Mouse (Mus musculus): ENCODE measurements around the gene Samd4b. TPM values are rescaled to one million over a fixed set of nuclear protein-coding genes. Genes with fewer than 3 reads are reported as not detected.
A peak's percentile ranks its signal among the peaks of the same experiment; 100 is the strongest.

Samd4b gene
- polyA plus RNA-seq, 1 experiment from 2014 or later = 3.5 TPM

GRCm38 (mm10) chr7:28423018-28423417 lies 174.9 kb downstream of the Samd4b start:
- no peak for DNase-seq

GRCm38 (mm10) chr7:28419416-28419815 lies 178.5 kb downstream of the Samd4b start:
- Histone ChIP-seq H3K9ac (replicated peaks) (no peak overlapping the region), H3K4me1 (ENCODE audit: insufficient read depth) (no peaks in the 10 kb centered on the region), H3K4me2 (ENCODE audit: low read depth, low read length) (no peak overlapping the region), H3K4me3 (ENCODE audit: low read depth, low read length) (no peak overlapping the region), H3K27me3 (ENCODE audit: insufficient read depth, low read length) (no peaks in the 10 kb centered on the region), H3K36me3 (replicated peaks; ENCODE audit: insufficient read depth, low read length) (peaks cover 50% of the 10 kb centered on the region), H3K9me3 (ENCODE audit: low read length) (no peaks in the 10 kb centered on the region), H3K27ac (ENCODE audit: low read depth) (no peak overlapping the region)
- WGBS (ENCODE audit: insufficient replicate concordance) = 96% methylated on average over 2 of the region's 2 CpGs
- no peak for DNase-seq
- TF ChIP-seq EP300 (IDR thresholded peaks at IDR 0.05; ENCODE audit: low read depth) (no peak), CTCF (IDR thresholded peaks at IDR 0.05; ENCODE audit: low read depth) (no peak)
- ATAC-seq = no peak

More at GRCm38 (mm10) chr7:28423018-28423417, 174.9 kb downstream of the Samd4b start:
- H3K4me2 ChIP-seq (ENCODE audit: low read depth, low read length) = no peak overlapping the region
- no peak overlapping the region for H3K9ac ChIP-seq (replicated peaks)
- peaks cover 41% of the 10 kb centered on the region for H3K36me3 ChIP-seq (replicated peaks; ENCODE audit: insufficient read depth, low read length)
- TF ChIP-seq CTCF (IDR thresholded peaks at IDR 0.05; ENCODE audit: low read depth) (no peak), EP300 (IDR thresholded peaks at IDR 0.05; ENCODE audit: low read depth) (no peak)
- H3K27ac ChIP-seq (ENCODE audit: low read depth) = no peak overlapping the region
- no peaks in the 10 kb centered on the region for H3K9me3 ChIP-seq (ENCODE audit: low read length)
- H3K27me3 ChIP-seq (ENCODE audit: insufficient read depth, low read length) = no peaks in the 10 kb centered on the region
- ATAC-seq = no peak
- WGBS (ENCODE audit: insufficient replicate concordance) = 84% methylated on average over 1 of the region's 1 CpGs
- no peaks in the 10 kb centered on the region for H3K4me1 ChIP-seq (ENCODE audit: insufficient read depth)
- H3K4me3 ChIP-seq (ENCODE audit: low read depth, low read length) = no peak overlapping the region

GRCm38 (mm10) chr7:28418096-28418670 lies 179.8 kb downstream of the Samd4b start:
- no peak overlapping the region for H3K4me2 ChIP-seq (ENCODE audit: low read depth, low read length)
- no peaks in the 10 kb centered on the region for H3K4me1 ChIP-seq (ENCODE audit: insufficient read depth)
- no peaks in the 10 kb centered on the region for H3K27me3 ChIP-seq (ENCODE audit: insufficient read depth, low read length)
- no peak overlapping the region for H3K4me3 ChIP-seq (ENCODE audit: low read depth, low read length)
- H3K27ac ChIP-seq (ENCODE audit: low read depth) = no peak overlapping the region
- peaks cover 56% of the 10 kb centered on the region for H3K36me3 ChIP-seq (replicated peaks; ENCODE audit: insufficient read depth, low read length)
- no peak overlapping the region for H3K9ac ChIP-seq (replicated peaks)
- 84% methylated on average over 8 of the region's 8 CpGs for WGBS (ENCODE audit: insufficient replicate concordance)
- no peaks in the 10 kb centered on the region for H3K9me3 ChIP-seq (ENCODE audit: low read length)
- TF ChIP-seq EP300 (IDR thresholded peaks at IDR 0.05; ENCODE audit: low read depth) (no peak), CTCF (IDR thresholded peaks at IDR 0.05; ENCODE audit: low read depth) (no peak)
- DNase-seq = no peak
- ATAC-seq = no peak

GRCm38 (mm10) chr7:28417368-28417767 lies 180.6 kb downstream of the Samd4b start:
- Histone ChIP-seq H3K27ac (ENCODE audit: low read depth) (no peak overlapping the region), H3K36me3 (replicated peaks; ENCODE audit: insufficient read depth, low read length) (peaks cover 55% of the 10 kb centered on the region), H3K4me2 (ENCODE audit: low read depth, low read length) (no peak overlapping the region), H3K4me3 (ENCODE audit: low read depth, low read length) (no peak overlapping the region), H3K9me3 (ENCODE audit: low read length) (no peaks in the 10 kb centered on the region), H3K4me1 (ENCODE audit: insufficient read depth) (no peaks in the 10 kb centered on the region), H3K27me3 (ENCODE audit: insufficient read depth, low read length) (no peaks in the 10 kb centered on the region), H3K9ac (replicated peaks) (no peak overlapping the region)
- DNase-seq (no peak), ATAC-seq (no peak)
- TF ChIP-seq EP300 (IDR thresholded peaks at IDR 0.05; ENCODE audit: low read depth) (no peak), CTCF (IDR thresholded peaks at IDR 0.05; ENCODE audit: low read depth) (peak; percentile 38; the same call in 1 of the 2 replicates)

GRCm38 (mm10) chr7:28412826-28413225 lies 185.1 kb downstream of the Samd4b start:
- no peak overlapping the region for H3K4me3 ChIP-seq (ENCODE audit: low read depth, low read length)
- ATAC-seq = no peak
- TF ChIP-seq CTCF (IDR thresholded peaks at IDR 0.05; ENCODE audit: low read depth) (peak; percentile 36), EP300 (IDR thresholded peaks at IDR 0.05; ENCODE audit: low read depth) (no peak)

GRCm38 (mm10) chr7:28410841-28411475 lies 187.0 kb downstream of the Samd4b start:
- H3K27ac ChIP-seq (ENCODE audit: low read depth) = peak overlapping the region; percentile 52

More at GRCm38 (mm10) chr7:28412826-28413225, 185.1 kb downstream of the Samd4b start:
- Histone ChIP-seq H3K9me3 (ENCODE audit: low read length) (no peaks in the 10 kb centered on the region), H3K27ac (ENCODE audit: low read depth) (no peak overlapping the region), H3K36me3 (replicated peaks; ENCODE audit: insufficient read depth, low read length) (peaks cover 54% of the 10 kb centered on the region), H3K4me1 (ENCODE audit: insufficient read depth) (no peaks in the 10 kb centered on the region), H3K9ac (replicated peaks) (no peak overlapping the region), H3K4me2 (ENCODE audit: low read depth, low read length) (no peak overlapping the region), H3K27me3 (ENCODE audit: insufficient read depth, low read length) (no peaks in the 10 kb centered on the region)
- WGBS (ENCODE audit: insufficient replicate concordance) = 68% methylated on average over 4 of the region's 4 CpGs
- no peak for DNase-seq

More at GRCm38 (mm10) chr7:28410841-28411475, 187.0 kb downstream of the Samd4b start:
- no peak overlapping the region for H3K4me2 ChIP-seq (ENCODE audit: low read depth, low read length)
- no peaks in the 10 kb centered on the region for H3K9me3 ChIP-seq (ENCODE audit: low read length)
- ATAC-seq = no peak
- H3K36me3 ChIP-seq (replicated peaks; ENCODE audit: insufficient read depth, low read length) = peaks cover 64% of the 10 kb centered on the region
- H3K9ac ChIP-seq (replicated peaks) = no peak overlapping the region
- TF ChIP-seq EP300 (IDR thresholded peaks at IDR 0.05; ENCODE audit: low read depth) (no peak), CTCF (IDR thresholded peaks at IDR 0.05; ENCODE audit: low read depth) (no peak)
- no peak for DNase-seq
- no peaks in the 10 kb centered on the region for H3K4me1 ChIP-seq (ENCODE audit: insufficient read depth)
- no peaks in the 10 kb centered on the region for H3K27me3 ChIP-seq (ENCODE audit: insufficient read depth, low read length)
- 81% methylated on average over 3 of the region's 3 CpGs for WGBS (ENCODE audit: insufficient replicate concordance)
- H3K4me3 ChIP-seq (ENCODE audit: low read depth, low read length) = no peak overlapping the region
